Mouse (Mus musculus) ES-Bruce4 (cell line): ENCODE data around the gene Ino80d. TPM values are rescaled to one million over a fixed set of nuclear protein-coding genes. Genes with fewer than 3 reads are reported as not detected.
A peak's percentile ranks its signal among the peaks of the same experiment; 100 is the strongest.

Experiments used
- H3K27ac ChIP-seq: 2 replicates; pipeline ENCODE4 v1.5.1; 2012; ENCODE audit warnings: low read length, inconsistent platforms; ENCODE audit not compliant: insufficient read depth
- H3K27me3 ChIP-seq: 2 replicates; pipeline ENCODE4 v1.6.1; 2012; ENCODE audit warnings: mild to moderate bottlenecking, low read length, inconsistent platforms; ENCODE audit not compliant: control insufficient read depth, poor library complexity, insufficient read depth, severe bottlenecking
- H3K36me3 ChIP-seq: 2 replicates; pipeline ENCODE4 v1.6.1; 2012; ENCODE audit warnings: inconsistent platforms, mild to moderate bottlenecking, low read length, moderate library complexity; ENCODE audit not compliant: control insufficient read depth, poor library complexity, insufficient read depth, severe bottlenecking
- H3K4me1 ChIP-seq: one replicate; pipeline ENCODE4 v1.8.1; 2011; ENCODE audit warnings: low read length; ENCODE audit not compliant: control insufficient read depth, insufficient read depth
- H3K4me3 ChIP-seq: 2 replicates; pipeline ENCODE4 v1.5.1; 2011; ENCODE audit warnings: low read depth, mild to moderate bottlenecking, low read length
- H3K9ac ChIP-seq: 2 replicates; pipeline ENCODE4 v1.6.1; 2012; ENCODE audit warnings: low read depth, mild to moderate bottlenecking, inconsistent platforms; ENCODE audit not compliant: poor library complexity, severe bottlenecking
- H3K9me3 ChIP-seq: replicated peaks from 2 replicates; pipeline ENCODE4 v1.6.1; 2012; ENCODE audit warnings: mild to moderate bottlenecking, low read length, inconsistent platforms; ENCODE audit not compliant: control insufficient read depth, poor library complexity, insufficient read depth, severe bottlenecking
- CTCF ChIP-seq: IDR thresholded peaks from one replicate; pipeline ENCODE4 v1.8.1; 2011; ENCODE audit warnings: low read depth, low read length
- EP300 ChIP-seq: IDR thresholded peaks from 2 replicates; pipeline ENCODE4 v1.6.1; 2011; ENCODE audit warnings: low read depth, low read length; ENCODE audit not compliant: insufficient read depth
- POLR2A ChIP-seq: IDR thresholded peaks from one replicate; pipeline ENCODE4 v1.8.1; 2011; ENCODE audit warnings: low read length; ENCODE audit not compliant: insufficient read depth
- polyA plus RNA-seq: library from polyadenylated mRNA; stranded (reverse); fragments of >200 nt; gene quantifications from 2 replicates; pipeline ENCODE4 v1.2.4, GENCODE M21; 2011; ENCODE audit warnings: low read depth; ENCODE audit not compliant: missing spikeins, insufficient read depth, insufficient read length

Gene Ino80d
- polyA plus RNA-seq, 1 experiment = 31.4 TPM

GRCm38 (mm10) chr1:62934100-62934513 lies 180.4 kb downstream of the Ino80d start:
- Histone ChIP-seq H3K4me3 (no peak overlapping the region), H3K27ac (no peak overlapping the region), H3K27me3 (no peaks in the 10 kb centered on the region), H3K9ac (no peak overlapping the region), H3K36me3 (no peaks in the 10 kb centered on the region), H3K4me1 (no peaks in the 10 kb centered on the region), H3K9me3 (no peaks in the 10 kb centered on the region)
- TF ChIP-seq CTCF (no peak), POLR2A (no peak)

GRCm38 (mm10) chr1:62933288-62934099 lies 181.0 kb downstream of the Ino80d start:
- no peaks in the 10 kb centered on the region for H3K9me3 ChIP-seq
- H3K27ac ChIP-seq = no peak overlapping the region
- H3K4me1 ChIP-seq = no peaks in the 10 kb centered on the region
- H3K4me3 ChIP-seq = no peak overlapping the region
- no peaks in the 10 kb centered on the region for H3K27me3 ChIP-seq
- TF ChIP-seq EP300 (no peak), CTCF (no peak), POLR2A (no peak)
- no peaks in the 10 kb centered on the region for H3K36me3 ChIP-seq
- H3K9ac ChIP-seq = no peak overlapping the region

GRCm38 (mm10) chr1:62929477-62929876 lies 185.0 kb downstream of the Ino80d start:
- H3K9me3 ChIP-seq = no peaks in the 10 kb centered on the region
- H3K4me1 ChIP-seq = no peaks in the 10 kb centered on the region
- no peak overlapping the region for H3K9ac ChIP-seq
- no peaks in the 10 kb centered on the region for H3K36me3 ChIP-seq
- TF ChIP-seq EP300 = no peak
- peak; percentile 90 for TF ChIP-seq CTCF
- H3K27me3 ChIP-seq = no peaks in the 10 kb centered on the region
- no peak overlapping the region for H3K4me3 ChIP-seq
- no peak overlapping the region for H3K27ac ChIP-seq

GRCm38 (mm10) chr1:62919219-62919618 lies 195.2 kb downstream of the Ino80d start:
- Histone ChIP-seq H3K27me3 (no peaks in the 10 kb centered on the region), H3K9ac (no peak overlapping the region), H3K9me3 (no peaks in the 10 kb centered on the region), H3K4me3 (no peak overlapping the region), H3K36me3 (no peaks in the 10 kb centered on the region), H3K27ac (no peak overlapping the region), H3K4me1 (no peaks in the 10 kb centered on the region)
- no peak for TF ChIP-seq CTCF
- no peak for TF ChIP-seq POLR2A
- no peak for TF ChIP-seq EP300

- Histone ChIP-seq H3K36me3 (no peaks in the 10 kb centered on the region), H3K9ac (no peak overlapping the region), H3K4me3 (no peak overlapping the region), H3K9me3 (no peaks in the 10 kb centered on the region), H3K27ac (no peak overlapping the region), H3K4me1 (no peaks in the 10 kb centered on the region), H3K27me3 (no peaks in the 10 kb centered on the region)
- TF ChIP-seq CTCF = no peak
- no peak for TF ChIP-seq EP300
- no peak for TF ChIP-seq POLR2A
Measured at GRCm38 (mm10) chr1:62916609-62917008, 197.9 kb downstream of the Ino80d start.

GRCm38 (mm10) chr1:62914495-62914894 lies 200.0 kb downstream of the Ino80d start:
- H3K27me3 ChIP-seq = no peaks in the 10 kb centered on the region
- TF ChIP-seq POLR2A (no peak), EP300 (no peak), CTCF (no peak)

More at GRCm38 (mm10) chr1:62914495-62914894, 200.0 kb downstream of the Ino80d start:
- Histone ChIP-seq H3K9me3 (no peaks in the 10 kb centered on the region), H3K9ac (no peak overlapping the region), H3K27ac (no peak overlapping the region), H3K4me3 (no peak overlapping the region), H3K36me3 (no peaks in the 10 kb centered on the region), H3K4me1 (no peaks in the 10 kb centered on the region)
